Mouse (Mus musculus) forebrain, embryonic 15.5 days (tissue): ENCODE measurements at regions not wholly inside any gene's neighbourhood (a gene's known extent, or its start where the extent isn't known, plus 50 kb on each side); places are given as distances from the start of the nearest gene placed in this dataset.

ENCODE experiments used
- ATAC-seq: fragments of 200-750 bp; cut with Nextera tagmentation; replicated peaks from 2 replicates; pipeline ENCODE4 v1.8.0; 2017; ENCODE audit warnings: mild to moderate bottlenecking, moderate TSS enrichment, moderate library complexity
- H3K27ac ChIP-seq: fragments of 300-500 bp; sonication (generic); replicated peaks from 2 replicates; pipeline ENCODE4 v1.5.1; 2015; ENCODE audit warnings: mild to moderate bottlenecking, inconsistent platforms
- H3K27me3 ChIP-seq: fragments of 300-500 bp; sonication (generic); 2 replicates; pipeline ENCODE4 v1.6.1; 2015; ENCODE audit warnings: inconsistent platforms
- H3K36me3 ChIP-seq: fragments of 300-500 bp; sonication (generic); 2 replicates; pipeline ENCODE4 v1.6.1; 2015; ENCODE audit warnings: mild to moderate bottlenecking, inconsistent platforms
- H3K4me1 ChIP-seq: fragments of 300-500 bp; sonication (generic); 2 replicates; pipeline ENCODE4 v1.6.1; 2015; ENCODE audit warnings: inconsistent platforms
- H3K4me2 ChIP-seq: fragments of 300-500 bp; sonication (generic); replicated peaks from 2 replicates; pipeline ENCODE4 v1.6.1; 2015; ENCODE audit warnings: mild to moderate bottlenecking, inconsistent platforms
- H3K4me3 ChIP-seq: fragments of 300-500 bp; sonication (generic); 2 replicates; pipeline ENCODE4 v1.5.1; 2015; ENCODE audit warnings: mild to moderate bottlenecking, inconsistent platforms
- H3K9ac ChIP-seq: fragments of 300-500 bp; sonication (generic); replicated peaks from 2 replicates; pipeline ENCODE4 v1.6.1; 2015; ENCODE audit warnings: mild to moderate bottlenecking, inconsistent platforms
- H3K9me3 ChIP-seq: fragments of 300-500 bp; sonication (generic); 2 replicates; pipeline ENCODE4 v1.6.1; 2016; ENCODE audit warnings: inconsistent platforms
- WGBS: fragments of 180-500 bp; shearing (Covaris S2); methylation state at CpG from one replicate; pipeline ENCODE4 v1.1.7; 2015; ENCODE audit warnings: mixed read lengths; 5-methylcytosine and 5-hydroxymethylcytosine counted together

DNA sequence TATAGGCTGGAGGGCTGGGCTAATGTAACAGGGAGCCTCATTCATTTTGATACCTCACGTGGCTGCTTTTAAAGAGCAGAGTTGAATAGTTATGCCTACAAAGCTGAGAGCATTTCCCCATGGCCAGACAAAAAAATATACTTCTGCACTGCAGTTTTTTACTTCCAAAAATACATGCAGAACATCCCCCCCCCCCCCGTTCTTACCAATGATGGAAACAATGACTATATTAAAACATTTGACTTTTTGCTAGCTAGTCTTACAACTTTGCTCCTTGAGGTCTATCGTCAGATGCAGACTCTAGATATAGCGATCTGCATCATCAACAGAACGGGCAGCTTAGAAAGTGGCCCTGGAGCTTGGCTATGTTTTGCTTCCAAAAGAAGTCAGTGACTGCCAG, 692.4 kb downstream of the Stpg2 start:
- Histone ChIP-seq H3K27me3 (no peaks in the 10 kb centered on the region), H3K9me3 (no peaks in the 10 kb centered on the region), H3K36me3 (no peaks in the 10 kb centered on the region), H3K4me3 (no peak overlapping the region), H3K4me1 (peaks cover 12% of the 10 kb centered on the region), H3K27ac (no peak overlapping the region), H3K9ac (no peak overlapping the region), H3K4me2 (no peak overlapping the region)
- 87% methylated on average over 5 of the region's 5 CpGs for whole genome bisulfite sequencing
- no peak for ATAC-seq

DNA sequence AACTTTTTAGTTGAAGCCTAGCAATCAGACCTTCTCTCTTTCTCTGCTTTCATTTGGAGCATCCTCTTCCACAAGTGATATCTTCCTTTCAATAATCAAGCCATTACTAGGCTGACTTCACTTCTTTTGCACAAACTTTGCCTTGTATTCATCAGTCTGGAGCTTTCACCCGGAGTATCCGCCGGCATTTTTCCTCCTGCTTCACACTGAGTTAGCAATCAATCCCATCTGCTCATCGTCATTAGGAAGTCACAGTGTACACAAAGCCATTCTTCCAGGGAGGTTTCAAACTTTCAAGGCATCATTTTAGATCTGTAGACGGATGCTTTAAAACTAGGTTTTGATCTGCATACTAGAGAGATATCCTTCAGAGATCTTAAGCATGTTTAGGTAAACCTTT, 693.7 kb downstream of the Stpg2 start:
- 9% methylated on average over 5 of the region's 5 CpGs for WGBS
- no peak overlapping the region for H3K4me2 ChIP-seq

DNA sequence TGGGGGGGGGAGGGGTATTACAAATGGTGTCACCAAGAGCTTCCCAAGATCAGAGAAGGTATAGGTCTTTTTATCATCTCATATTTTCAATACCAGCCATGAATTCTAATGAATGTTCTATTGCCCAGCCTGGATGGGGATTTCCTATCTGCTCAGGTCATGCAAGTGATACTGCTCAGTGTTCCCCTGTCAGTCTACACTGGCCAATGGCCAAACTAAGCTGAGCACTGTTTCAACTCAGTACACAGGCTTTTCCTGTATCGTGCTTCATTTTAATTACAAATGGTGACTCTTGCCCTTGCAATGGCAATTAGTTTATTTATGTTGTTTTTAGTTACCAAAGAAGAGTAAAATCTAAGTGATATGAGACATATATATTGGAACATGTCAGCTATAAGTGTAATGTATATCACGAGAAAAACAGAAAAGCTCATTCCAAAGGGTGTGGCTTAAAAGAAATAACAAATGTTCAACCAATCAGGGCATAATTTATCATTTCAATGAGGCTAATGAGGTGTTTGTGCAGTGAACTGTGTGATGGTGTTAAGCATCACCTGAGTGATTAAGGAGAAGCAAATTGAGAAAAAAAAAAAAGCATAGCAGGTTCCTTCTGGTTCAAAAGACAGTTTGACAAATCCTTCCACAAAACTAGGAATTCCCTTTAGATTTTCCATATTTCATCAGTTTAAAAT, 708.3 kb downstream of the Stpg2 start:
- Histone ChIP-seq H3K9me3 (no peaks in the 10 kb centered on the region), H3K27me3 (no peaks in the 10 kb centered on the region), H3K4me1 (0 out of 2 replicates have a peak, but pooled peaks cover 5% of the 10 kb centered on the region), H3K36me3 (no peaks in the 10 kb centered on the region), H3K4me2 (no peak overlapping the region), H3K27ac (no peak overlapping the region), H3K9ac (no peak overlapping the region), H3K4me3 (no peak overlapping the region)
- 17% methylated on average over 2 of the region's 2 CpGs for WGBS
- peak; percentile 91 for ATAC-seq

More for the DNA sequence above, 693.7 kb downstream of the Stpg2 start:
- Histone ChIP-seq H3K9ac (no peak overlapping the region), H3K27me3 (no peaks in the 10 kb centered on the region), H3K27ac (no peak overlapping the region), H3K4me1 (peaks cover 12% of the 10 kb centered on the region), H3K9me3 (no peaks in the 10 kb centered on the region), H3K36me3 (no peaks in the 10 kb centered on the region), H3K4me3 (no peak overlapping the region)
- ATAC-seq = no peak; the same call in 1 of the 2 replicates

DNA sequence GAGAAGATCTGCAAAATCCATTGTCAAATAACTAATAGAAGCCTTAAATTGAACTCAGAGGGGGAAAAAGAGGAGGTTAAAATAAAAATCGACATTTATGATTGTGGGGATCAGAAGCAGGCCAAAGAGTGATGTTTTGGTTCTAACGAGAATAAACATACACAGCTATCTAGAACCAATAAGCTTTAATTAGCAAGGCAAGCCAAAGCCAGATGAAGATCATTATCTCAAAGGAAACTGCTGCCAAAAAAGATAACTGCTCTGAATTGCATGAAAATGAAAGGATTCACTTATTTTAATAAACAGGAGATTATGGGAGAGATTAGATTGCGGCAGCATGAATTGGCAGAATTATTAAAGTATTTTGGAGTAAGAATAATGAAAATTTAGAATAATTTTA, 716.8 kb downstream of the Stpg2 start:
- Histone ChIP-seq H3K9ac (no peak overlapping the region), H3K9me3 (no peaks in the 10 kb centered on the region), H3K4me1 (0 out of 2 replicates have a peak, but pooled peaks cover 5% of the 10 kb centered on the region), H3K27me3 (no peaks in the 10 kb centered on the region), H3K27ac (no peak overlapping the region), H3K36me3 (no peaks in the 10 kb centered on the region), H3K4me2 (no peak overlapping the region), H3K4me3 (no peak overlapping the region)
- WGBS = 50% methylated on average over 3 of the region's 3 CpGs
- no peak for ATAC-seq

DNA sequence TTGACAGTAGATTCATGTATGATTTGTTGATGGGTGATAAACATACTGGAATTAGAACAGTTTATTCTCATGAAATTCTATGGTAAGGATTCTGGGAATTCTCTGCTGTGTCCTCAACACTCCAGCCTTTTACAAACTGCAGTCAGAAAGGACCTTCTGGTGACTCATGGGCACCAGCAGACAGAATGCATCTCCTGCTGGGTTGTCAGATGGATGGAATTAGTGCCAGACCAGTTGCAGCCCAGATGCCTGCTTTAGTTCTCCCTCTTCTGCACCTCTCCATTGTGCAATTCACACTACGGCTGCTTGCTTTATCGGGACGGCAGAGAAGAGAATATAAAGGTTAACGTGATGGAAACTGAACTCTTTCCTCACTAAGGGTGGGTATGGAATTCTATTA, 727.5 kb downstream of the Stpg2 start:
- Histone ChIP-seq H3K4me2 (no peak overlapping the region), H3K9me3 (no peaks in the 10 kb centered on the region), H3K27me3 (no peaks in the 10 kb centered on the region), H3K27ac (no peak overlapping the region), H3K4me3 (no peak overlapping the region), H3K36me3 (no peaks in the 10 kb centered on the region), H3K9ac (no peak overlapping the region), H3K4me1 (no peaks in the 10 kb centered on the region)
- no peak for ATAC-seq
- 9% methylated on average over 4 of the region's 4 CpGs for WGBS

DNA sequence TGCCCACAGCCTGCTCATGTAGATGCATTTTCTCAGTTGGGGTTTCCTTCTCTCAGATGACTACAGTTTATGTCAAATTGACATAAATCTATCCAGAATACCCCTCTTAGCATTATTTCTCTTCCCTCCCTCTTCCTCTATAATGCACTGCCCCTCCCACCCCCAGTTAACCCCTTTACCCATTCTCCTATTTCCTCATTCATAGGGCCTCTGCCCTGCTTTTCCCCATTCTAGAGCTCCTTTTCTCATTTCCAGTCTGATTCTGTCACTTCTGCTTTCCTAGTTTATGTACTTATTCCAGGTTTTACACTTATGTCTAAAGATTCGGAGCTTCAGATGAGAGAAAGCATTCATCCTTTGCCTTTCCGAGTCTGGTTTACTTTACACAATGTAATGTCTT, 740.7 kb downstream of the Stpg2 start:
- 97% methylated on average over 2 of the region's 2 CpGs for WGBS
- Histone ChIP-seq H3K9me3 (no peaks in the 10 kb centered on the region), H3K27me3 (no peaks in the 10 kb centered on the region), H3K4me1 (no peaks in the 10 kb centered on the region), H3K4me2 (no peak overlapping the region), H3K27ac (no peak overlapping the region), H3K4me3 (no peak overlapping the region), H3K9ac (no peak overlapping the region), H3K36me3 (no peaks in the 10 kb centered on the region)
- ATAC-seq = no peak

DNA sequence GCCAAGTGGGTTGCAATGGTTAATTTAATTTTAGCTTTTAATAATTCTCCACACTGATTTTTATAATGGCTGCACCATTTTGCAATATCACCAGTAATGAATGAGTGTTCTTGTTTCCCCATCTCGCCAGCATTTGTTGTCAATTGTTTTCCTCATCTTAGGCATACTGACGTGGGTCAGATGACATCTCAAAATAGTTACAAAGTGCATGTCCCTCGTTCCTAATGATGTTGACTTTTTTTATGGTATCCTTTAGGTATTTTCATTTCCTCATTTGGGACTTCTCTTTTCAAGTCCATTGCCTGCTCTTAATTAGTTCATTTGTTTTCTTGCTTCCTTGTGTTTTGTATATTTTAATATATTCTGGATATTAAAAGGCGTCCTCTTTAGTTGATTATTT, 741.8 kb downstream of the Stpg2 start:
- Histone ChIP-seq H3K4me1 (no peaks in the 10 kb centered on the region), H3K4me3 (no peak overlapping the region), H3K27me3 (no peaks in the 10 kb centered on the region), H3K36me3 (no peaks in the 10 kb centered on the region), H3K9ac (no peak overlapping the region), H3K4me2 (no peak overlapping the region), H3K9me3 (no peaks in the 10 kb centered on the region), H3K27ac (no peak overlapping the region)
- WGBS = 82% methylated on average over 4 of the region's 4 CpGs
- no peak for ATAC-seq

DNA sequence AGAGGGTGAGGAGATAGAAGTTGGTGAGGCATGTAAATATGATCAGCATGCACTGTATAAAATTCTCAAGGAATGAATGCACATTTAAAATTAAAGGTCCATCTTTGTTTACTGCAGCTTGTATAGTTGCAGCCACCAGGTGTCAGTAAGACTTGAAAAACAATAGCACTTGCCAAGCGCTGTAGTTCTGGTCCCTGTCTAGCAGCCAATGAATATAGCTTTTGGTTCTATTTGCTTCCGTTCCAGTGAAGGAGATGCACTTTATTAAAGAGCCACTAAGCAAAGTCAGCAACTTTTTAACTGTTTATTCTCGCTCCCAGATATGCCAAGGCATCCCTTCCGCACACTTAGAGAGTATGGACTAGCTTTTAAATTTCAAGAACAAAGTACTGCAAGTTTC, 743.6 kb downstream of the Stpg2 start:
- no peak overlapping the region for H3K9ac ChIP-seq
- H3K9me3 ChIP-seq = no peaks in the 10 kb centered on the region
- H3K4me1 ChIP-seq = no peaks in the 10 kb centered on the region
- no peaks in the 10 kb centered on the region for H3K36me3 ChIP-seq
- no peak for ATAC-seq
- no peak overlapping the region for H3K4me2 ChIP-seq
- H3K4me3 ChIP-seq = no peak overlapping the region
- WGBS = 67% methylated on average over 4 of the region's 4 CpGs
- H3K27me3 ChIP-seq = no peaks in the 10 kb centered on the region
- H3K27ac ChIP-seq = no peak overlapping the region

DNA sequence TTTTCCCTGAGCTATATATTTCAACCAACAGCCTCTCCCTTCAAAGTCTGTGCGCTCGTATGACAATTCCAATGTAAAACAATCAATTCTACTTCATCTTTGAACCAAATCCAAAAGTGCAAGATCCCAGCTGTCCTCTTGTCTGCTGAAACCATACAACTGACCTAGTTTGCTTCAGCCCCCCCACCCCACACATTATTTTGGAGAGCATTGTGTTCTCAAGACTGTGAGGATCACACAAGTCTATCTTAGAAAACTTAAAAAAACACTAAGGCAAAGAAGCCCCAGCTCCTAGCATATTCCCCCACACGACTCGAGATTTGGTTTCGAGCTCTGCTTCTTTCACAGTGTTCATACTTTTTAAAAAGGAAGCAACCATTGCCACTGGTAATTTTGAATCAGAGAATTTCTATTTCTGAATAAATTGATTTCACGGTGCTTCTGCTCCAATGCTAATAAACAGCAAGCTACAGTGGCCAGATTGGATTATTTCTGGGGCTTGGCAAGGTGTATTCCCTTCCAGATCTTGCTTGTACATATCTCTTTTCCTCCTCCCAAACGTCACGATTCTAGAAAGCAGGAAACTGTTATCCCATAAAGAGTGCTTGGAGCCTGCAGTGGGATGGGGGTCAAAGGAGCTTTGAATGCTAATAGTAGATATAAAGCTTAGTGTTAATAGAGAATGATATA, 744.7 kb downstream of the Stpg2 start:
- H3K4me1 ChIP-seq = no peaks in the 10 kb centered on the region
- WGBS = 84% methylated on average over 8 of the region's 8 CpGs
- H3K9me3 ChIP-seq = no peaks in the 10 kb centered on the region
- no peak overlapping the region for H3K4me3 ChIP-seq
- H3K36me3 ChIP-seq = no peaks in the 10 kb centered on the region
- H3K27me3 ChIP-seq = no peaks in the 10 kb centered on the region
- H3K4me2 ChIP-seq = no peak overlapping the region
- no peak overlapping the region for H3K27ac ChIP-seq
- ATAC-seq = no peak
- H3K9ac ChIP-seq = no peak overlapping the region

DNA sequence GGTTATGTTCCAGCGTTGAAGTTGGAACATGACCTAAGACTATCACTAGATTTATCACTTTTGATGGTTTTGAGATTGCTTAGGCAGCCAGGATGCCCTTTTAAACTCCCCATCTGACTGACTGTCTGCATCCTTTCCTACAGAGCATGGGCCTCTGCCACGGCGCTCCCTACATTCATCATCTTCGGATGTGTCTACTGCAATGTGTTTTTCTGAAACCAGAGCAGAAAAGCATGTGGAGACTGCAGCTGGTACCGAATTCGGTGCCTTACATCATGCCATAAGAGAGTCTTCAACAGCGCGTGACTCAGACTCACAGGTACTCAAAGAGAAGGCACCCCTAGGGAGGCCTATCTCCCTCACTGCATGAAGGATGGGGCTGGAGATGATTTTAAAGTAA, 746.0 kb downstream of the Stpg2 start:
- 87% methylated on average over 8 of the region's 8 CpGs for WGBS
- Histone ChIP-seq H3K36me3 (no peaks in the 10 kb centered on the region), H3K27ac (no peak overlapping the region), H3K27me3 (no peaks in the 10 kb centered on the region), H3K9ac (no peak overlapping the region), H3K4me1 (no peaks in the 10 kb centered on the region), H3K4me3 (no peak overlapping the region), H3K9me3 (no peaks in the 10 kb centered on the region), H3K4me2 (no peak overlapping the region)
- ATAC-seq = no peak

DNA sequence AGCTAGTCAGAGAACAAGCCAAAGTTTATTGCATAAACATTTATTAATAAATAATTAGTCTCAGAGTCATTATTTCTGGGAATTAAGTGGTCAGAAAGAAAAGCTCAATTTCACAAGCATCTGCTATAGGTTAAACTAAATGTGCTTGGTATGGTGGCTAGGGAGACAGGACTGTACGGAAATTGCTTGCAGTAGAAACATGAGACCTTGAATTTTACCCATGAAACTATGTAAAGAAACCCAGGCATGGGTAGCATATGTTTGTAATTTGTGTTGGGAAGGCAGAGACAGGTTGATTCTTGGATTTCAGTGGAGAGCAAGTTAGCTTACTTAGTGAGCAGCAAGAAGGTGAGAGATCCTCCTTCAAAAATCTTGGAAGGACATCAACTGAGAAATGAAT, 772.7 kb downstream of the Stpg2 start:
- H3K27ac ChIP-seq = no peak overlapping the region
- WGBS = 93% methylated on average over 1 of the region's 1 CpGs
- no peak overlapping the region for H3K4me2 ChIP-seq
- no peaks in the 10 kb centered on the region for H3K36me3 ChIP-seq
- H3K27me3 ChIP-seq = no peaks in the 10 kb centered on the region
- no peak for ATAC-seq
- no peaks in the 10 kb centered on the region for H3K4me1 ChIP-seq
- H3K9me3 ChIP-seq = no peaks in the 10 kb centered on the region
- H3K9ac ChIP-seq = no peak overlapping the region
- H3K4me3 ChIP-seq = no peak overlapping the region

DNA sequence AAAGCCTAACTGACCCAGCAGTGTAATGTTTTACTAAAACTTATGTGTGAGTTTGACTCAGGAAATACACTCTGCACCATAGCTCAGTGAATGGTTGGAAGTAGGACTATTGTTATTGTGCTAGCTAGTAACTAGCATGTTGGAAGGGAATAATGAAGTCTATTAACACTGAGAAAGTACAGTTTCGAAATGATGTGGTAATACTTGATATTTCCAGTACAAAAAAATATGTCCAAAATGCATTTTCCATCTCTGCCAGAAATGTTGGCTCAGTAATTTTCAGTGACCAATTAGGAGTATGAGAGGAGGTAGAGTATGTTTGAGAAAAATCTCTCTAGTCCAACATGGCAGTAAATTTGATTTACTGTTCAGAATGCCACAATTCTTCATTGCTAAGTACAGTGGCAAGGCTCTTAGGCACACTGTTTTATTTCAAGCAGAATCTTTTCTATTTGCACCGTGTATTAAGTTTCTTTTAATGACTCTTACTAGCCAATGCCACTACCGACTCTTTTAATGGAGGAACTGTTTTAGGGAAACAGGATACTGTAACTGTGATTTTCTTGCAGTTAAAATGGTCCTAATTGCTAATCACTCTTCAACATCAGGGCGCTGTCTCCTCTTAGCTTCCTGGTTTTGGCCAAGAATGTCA, 780.5 kb downstream of the Stpg2 start:
- no peaks in the 10 kb centered on the region for H3K36me3 ChIP-seq
- H3K9ac ChIP-seq = no peak overlapping the region
- 86% methylated on average over 4 of the region's 4 CpGs for WGBS
- ATAC-seq = no peak
- H3K4me2 ChIP-seq = no peak overlapping the region
- no peaks in the 10 kb centered on the region for H3K4me1 ChIP-seq
- no peaks in the 10 kb centered on the region for H3K9me3 ChIP-seq
- no peak overlapping the region for H3K4me3 ChIP-seq
- no peak overlapping the region for H3K27ac ChIP-seq
- H3K27me3 ChIP-seq = no peaks in the 10 kb centered on the region
